Mouse (Mus musculus) hindbrain, embryonic 12.5 days (tissue): ENCODE data around the gene Mtap. TPM values are rescaled to one million over a fixed set of nuclear protein-coding genes. Genes with fewer than 3 reads are reported as not detected.

Source experiments
- ATAC-seq: fragments of 200-750 bp; cut with Nextera tagmentation; 2 replicates; pipeline ENCODE4 v1.8.0; 2017; ENCODE audit warnings: moderate TSS enrichment; ENCODE audit not compliant: low FRiP score
- H3K27ac ChIP-seq: fragments of 300-500 bp; sonication (generic); 2 replicates; pipeline ENCODE4 v1.5.1; 2016; ENCODE audit warnings: mild to moderate bottlenecking
- H3K27me3 ChIP-seq: fragments of 300-500 bp; sonication (generic); 2 replicates; pipeline ENCODE4 v1.6.1; 2016; ENCODE audit warnings: mild to moderate bottlenecking
- H3K36me3 ChIP-seq: fragments of 300-500 bp; sonication (generic); 2 replicates; pipeline ENCODE4 v1.6.1; 2016; ENCODE audit warnings: mild to moderate bottlenecking
- H3K4me1 ChIP-seq: fragments of 300-500 bp; sonication (generic); 2 replicates; pipeline ENCODE4 v1.6.1; 2016
- H3K4me2 ChIP-seq: fragments of 300-500 bp; sonication (generic); replicated peaks from 2 replicates; pipeline ENCODE4 v1.6.1; 2016; ENCODE audit warnings: mild to moderate bottlenecking
- H3K4me3 ChIP-seq: fragments of 300-500 bp; sonication (generic); 2 replicates; pipeline ENCODE4 v1.5.1; 2016; ENCODE audit warnings: mild to moderate bottlenecking
- H3K9ac ChIP-seq: fragments of 300-500 bp; sonication (generic); 2 replicates; pipeline ENCODE4 v1.6.1; 2016; ENCODE audit warnings: mild to moderate bottlenecking, moderate library complexity
- H3K9me3 ChIP-seq: fragments of 300-500 bp; sonication (generic); replicated peaks from 2 replicates; pipeline ENCODE4 v1.6.1; 2016; ENCODE audit warnings: mild to moderate bottlenecking
- WGBS: fragments of 180-500 bp; shearing (Covaris S2); methylation state at CpG from one replicate; pipeline ENCODE4 v1.1.7; 2016; 5-methylcytosine and 5-hydroxymethylcytosine counted together
- polyA plus RNA-seq: library from polyadenylated mRNA; unstranded; fragments of >200 nt; fragmentation: Nextera tagmentation; extraction: Ambion mirVana; gene quantifications from 2 replicates; pipeline ENCODE4 v1.2.1, GENCODE M21; 2016

Mtap gene
- polyA plus RNA-seq, 1 experiment from 2014 or later = 52.7 TPM

GRCm38 (mm10) chr4:89180121-89180520, 43.2 kb downstream of the Mtap start:
- Histone ChIP-seq H3K27me3 (no peaks in the 10 kb centered on the region), H3K4me3 (no peak overlapping the region), H3K9ac (no peak overlapping the region), H3K4me2 (no peak overlapping the region), H3K27ac (no peak overlapping the region), H3K36me3 (peaks cover 54% of the 10 kb centered on the region), H3K9me3 (no peaks in the 10 kb centered on the region), H3K4me1 (no peaks in the 10 kb centered on the region)
- WGBS = 97% methylated on average over 5 of the region's 5 CpGs
- ATAC-seq = no peak

GRCm38 (mm10) chr4:89181656-89182055, 44.7 kb downstream of the Mtap start:
- WGBS = 95% methylated on average over 2 of the region's 2 CpGs
- H3K36me3 ChIP-seq = peaks cover 39% of the 10 kb centered on the region

GRCm38 (mm10) chr4:89182486-89182885, 45.6 kb downstream of the Mtap start:
- ATAC-seq = no peak
- Histone ChIP-seq H3K4me2 (no peak overlapping the region), H3K4me1 (no peaks in the 10 kb centered on the region), H3K27ac (no peak overlapping the region), H3K4me3 (no peak overlapping the region), H3K36me3 (peaks cover 31% of the 10 kb centered on the region), H3K27me3 (no peaks in the 10 kb centered on the region), H3K9ac (no peak overlapping the region), H3K9me3 (no peaks in the 10 kb centered on the region)
- WGBS = 99% methylated on average over 3 of the region's 3 CpGs

More at GRCm38 (mm10) chr4:89181656-89182055, 44.7 kb downstream of the Mtap start:
- H3K4me2 ChIP-seq = no peak overlapping the region
- H3K27me3 ChIP-seq = no peaks in the 10 kb centered on the region
- H3K27ac ChIP-seq = no peak overlapping the region
- H3K4me1 ChIP-seq = no peaks in the 10 kb centered on the region
- no peak overlapping the region for H3K9ac ChIP-seq
- H3K4me3 ChIP-seq = no peak overlapping the region
- H3K9me3 ChIP-seq = no peaks in the 10 kb centered on the region
- no peak for ATAC-seq

GRCm38 (mm10) chr4:89195481-89195880, 58.6 kb downstream of the Mtap start:
- no peak for ATAC-seq
- Histone ChIP-seq H3K4me2 (no peak overlapping the region), H3K9me3 (0 out of 2 replicates have a peak, but pooled peaks cover 2% of the 10 kb centered on the region), H3K4me3 (no peak overlapping the region), H3K9ac (no peak overlapping the region), H3K27ac (no peak overlapping the region), H3K27me3 (no peaks in the 10 kb centered on the region), H3K4me1 (no peaks in the 10 kb centered on the region), H3K36me3 (no peaks in the 10 kb centered on the region)
- WGBS = 84% methylated on average over 4 of the region's 4 CpGs

GRCm38 (mm10) chr4:89197128-89197527, 60.2 kb downstream of the Mtap start:
- Histone ChIP-seq H3K4me1 (no peaks in the 10 kb centered on the region), H3K9me3 (0 out of 2 replicates have a peak, but pooled peaks cover 2% of the 10 kb centered on the region), H3K27ac (no peak overlapping the region), H3K27me3 (no peaks in the 10 kb centered on the region), H3K9ac (no peak overlapping the region), H3K4me3 (no peak overlapping the region), H3K36me3 (no peaks in the 10 kb centered on the region), H3K4me2 (no peak overlapping the region)
- ATAC-seq = no peak

GRCm38 (mm10) chr4:89200806-89201205, 63.9 kb downstream of the Mtap start:
- WGBS = 87% methylated on average over 1 of the region's 1 CpGs
- no peaks in the 10 kb centered on the region for H3K4me1 ChIP-seq
- no peak overlapping the region for H3K27ac ChIP-seq
- H3K36me3 ChIP-seq = no peaks in the 10 kb centered on the region
- no peak overlapping the region for H3K4me3 ChIP-seq
- no peak for ATAC-seq
- H3K9me3 ChIP-seq = no peaks in the 10 kb centered on the region
- H3K27me3 ChIP-seq = no peaks in the 10 kb centered on the region
- H3K9ac ChIP-seq = no peak overlapping the region
- H3K4me2 ChIP-seq = no peak overlapping the region

GRCm38 (mm10) chr4:89209310-89209709, 72.4 kb downstream of the Mtap start:
- Histone ChIP-seq H3K36me3 (no peaks in the 10 kb centered on the region), H3K27ac (no peak overlapping the region), H3K27me3 (no peaks in the 10 kb centered on the region), H3K4me3 (no peak overlapping the region), H3K4me1 (no peaks in the 10 kb centered on the region), H3K4me2 (no peak overlapping the region), H3K9me3 (no peaks in the 10 kb centered on the region), H3K9ac (no peak overlapping the region)
- no peak for ATAC-seq

- H3K9ac ChIP-seq = no peak overlapping the region
- no peak overlapping the region for H3K27ac ChIP-seq
- H3K4me3 ChIP-seq = no peak overlapping the region
- no peak for ATAC-seq
- no peaks in the 10 kb centered on the region for H3K4me1 ChIP-seq
- no peaks in the 10 kb centered on the region for H3K27me3 ChIP-seq
- no peaks in the 10 kb centered on the region for H3K9me3 ChIP-seq
- 85% methylated on average over 7 of the region's 7 CpGs for WGBS
- H3K4me2 ChIP-seq = no peak overlapping the region
- H3K36me3 ChIP-seq = no peaks in the 10 kb centered on the region
Measured at GRCm38 (mm10) chr4:89210314-89210713, 73.4 kb downstream of the Mtap start.

GRCm38 (mm10) chr4:89212178-89212577, 75.3 kb downstream of the Mtap start:
- Histone ChIP-seq H3K4me3 (no peak overlapping the region), H3K9me3 (no peaks in the 10 kb centered on the region), H3K36me3 (no peaks in the 10 kb centered on the region), H3K4me2 (no peak overlapping the region), H3K9ac (no peak overlapping the region), H3K4me1 (no peaks in the 10 kb centered on the region), H3K27ac (no peak overlapping the region), H3K27me3 (no peaks in the 10 kb centered on the region)
- no peak for ATAC-seq
- WGBS = 73% methylated on average over 3 of the region's 3 CpGs

Other genes starting within 250 kb of the Mtap start
- gene Cdkn2a, start 157.5 kb downstream of the Mtap start, polyA plus RNA-seq = not detected in 2 replicates
- gene Cdkn2b, start 173.9 kb downstream of the Mtap start, polyA plus RNA-seq = 1.1 and 1.5 TPM in 2 replicates